Mouse (Mus musculus) spleen, postnatal 14 days (tissue): Measurements from ENCODE around the gene Gfod2.

ENCODE experiments used
- DNase-seq, 2 experiments: peaks; one replicate each; pipeline ENCODE4 v3.0.0; 2021 to 2022; ENCODE audit warnings: low spot score in 2 of 2

The Gfod2 gene

DNA sequence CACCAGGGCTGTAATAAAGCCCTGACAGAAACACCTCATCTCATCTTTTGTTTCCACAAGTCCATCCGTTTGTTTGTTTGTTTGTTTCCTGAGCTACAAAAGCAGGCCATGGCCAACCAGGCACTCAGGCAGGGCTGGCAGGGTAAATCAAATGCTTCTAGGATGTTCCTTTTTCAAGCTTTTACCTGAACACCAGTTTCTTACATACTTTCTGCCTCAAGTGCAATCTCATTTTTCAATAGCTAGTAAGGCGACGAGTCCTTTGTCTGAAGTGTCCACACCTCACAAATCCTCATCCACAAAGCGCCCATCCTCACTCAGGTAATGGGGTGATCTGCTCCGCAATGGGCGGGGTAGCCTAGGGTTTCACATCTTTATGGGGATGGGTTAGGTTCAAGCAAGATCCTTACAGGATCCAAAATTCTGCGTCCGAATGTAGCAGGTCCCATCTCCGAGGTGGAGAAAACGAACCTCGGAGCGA is 628 bp downstream of the Gfod2 start:
- DNase-seq: no peak

DNA sequence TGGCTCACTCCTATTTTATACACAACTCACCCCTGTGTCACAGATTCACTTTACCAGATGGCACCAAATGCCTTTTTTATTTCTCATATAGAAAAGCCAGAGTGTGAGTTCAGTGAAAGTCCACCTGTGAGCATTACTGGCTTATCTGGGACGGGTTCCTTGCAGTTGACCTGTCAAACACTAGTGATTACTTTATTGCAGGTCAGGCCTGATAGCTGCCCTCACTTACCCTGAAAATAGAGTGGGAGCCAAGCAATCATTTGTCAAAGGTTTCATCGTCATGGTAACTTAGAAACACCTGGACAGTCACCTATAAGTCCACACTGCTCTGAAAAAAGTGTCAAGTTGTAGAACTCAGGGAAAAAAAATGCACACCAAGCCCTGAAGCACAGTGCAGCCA is 3.8 kb downstream of the Gfod2 start:
- DNase-seq: no peak

DNA sequence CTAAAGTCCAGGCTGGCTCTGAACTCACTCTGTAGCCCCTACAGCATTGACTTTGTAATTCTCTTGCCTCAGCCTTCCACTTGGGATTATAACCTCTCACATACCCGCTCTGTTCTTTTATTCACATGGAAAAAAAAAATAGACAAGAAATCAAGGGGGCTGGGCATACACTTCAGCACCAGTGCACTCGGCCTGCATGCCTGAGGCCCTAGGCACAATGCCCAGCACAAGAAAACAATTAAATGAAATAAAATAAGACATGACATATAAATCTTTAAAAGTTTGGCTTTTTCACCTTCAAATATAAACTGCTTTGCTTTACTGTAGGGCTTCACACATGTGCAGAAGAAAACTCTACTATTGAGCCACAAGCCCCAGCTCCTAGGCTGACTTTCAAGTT is 4.5 kb downstream of the Gfod2 start:
- no peak for DNase-seq

DNA sequence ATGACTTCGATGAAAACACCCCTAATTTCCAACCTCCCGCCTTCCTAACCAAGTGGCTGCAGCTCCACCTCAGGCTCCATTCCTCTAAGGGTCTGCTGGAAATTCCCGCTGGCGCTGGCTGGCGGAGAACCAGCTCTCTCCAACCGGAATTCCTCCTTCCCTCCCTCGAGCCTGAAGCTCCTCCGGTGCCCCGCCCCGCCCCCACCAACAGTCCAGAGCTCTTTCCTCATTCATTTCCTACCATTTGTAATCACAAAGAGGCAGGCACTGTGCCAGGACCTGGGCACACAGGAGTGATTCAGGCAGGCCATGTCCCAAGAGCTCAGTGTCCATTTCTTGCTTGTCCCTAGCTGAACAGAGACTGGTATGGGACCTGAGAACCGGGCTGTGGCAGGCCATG is 7.9 kb downstream of the Gfod2 start:
- DNase-seq: no peak

DNA sequence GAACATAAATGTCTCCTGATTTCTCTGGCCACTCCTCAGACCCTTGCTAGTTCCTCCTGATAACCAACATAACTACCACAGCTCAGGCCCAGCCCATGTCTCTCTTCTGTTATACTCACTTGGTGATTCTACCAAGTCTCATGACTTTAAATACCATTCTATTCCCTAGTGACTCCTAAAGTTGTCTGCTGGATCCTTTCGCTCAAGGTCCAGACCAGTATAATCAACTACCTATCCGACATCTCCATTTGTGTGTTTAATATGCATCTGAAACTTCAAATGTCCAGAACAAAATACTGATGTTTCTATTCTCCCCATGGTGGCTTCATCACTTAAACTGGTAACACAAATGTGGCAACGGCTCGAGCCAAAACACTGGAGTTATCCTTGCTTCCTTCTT is 15.2 kb downstream of the Gfod2 start:
- DNase-seq: no peak

DNA sequence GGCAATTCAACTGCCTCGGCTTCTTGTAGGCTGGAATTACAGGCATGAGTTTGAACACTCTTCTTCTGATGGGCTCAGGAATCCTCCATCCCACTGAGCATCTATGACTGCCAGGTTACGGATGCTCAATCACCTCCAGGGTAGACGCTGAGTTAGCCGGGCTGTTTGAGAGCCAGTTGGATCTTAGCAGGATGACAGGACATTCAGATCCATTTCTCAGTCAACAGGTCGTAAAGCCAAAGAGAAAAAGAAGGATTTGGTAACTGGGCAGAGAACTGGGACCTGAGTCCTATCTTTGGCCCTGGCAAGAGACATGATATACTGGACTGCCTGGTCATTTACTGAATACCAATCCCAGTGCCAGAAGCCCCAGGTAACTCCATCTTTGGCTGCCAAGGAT is 19.2 kb downstream of the Gfod2 start:
- DNase-seq: no peak

DNA sequence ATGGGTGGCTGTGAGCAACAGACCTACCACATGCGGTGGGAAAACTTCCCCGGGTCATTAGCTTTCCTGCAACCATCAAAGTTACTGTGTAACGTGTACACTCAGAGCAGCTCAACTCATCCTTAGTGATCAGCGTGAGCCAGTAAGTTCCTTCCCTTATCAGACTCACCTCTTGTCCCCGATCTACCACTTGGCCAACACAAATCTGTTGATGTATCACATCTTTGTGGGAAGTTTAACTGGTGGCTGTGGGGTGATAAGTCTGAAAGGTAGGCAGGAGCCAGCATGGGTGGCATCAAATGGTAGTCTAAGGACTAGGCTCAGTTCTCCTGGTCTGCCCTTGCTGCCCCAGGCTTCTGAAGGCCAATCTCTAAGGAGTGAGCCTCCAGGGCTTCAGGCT is 26.3 kb downstream of the Gfod2 start:
- no peak for DNase-seq

DNA sequence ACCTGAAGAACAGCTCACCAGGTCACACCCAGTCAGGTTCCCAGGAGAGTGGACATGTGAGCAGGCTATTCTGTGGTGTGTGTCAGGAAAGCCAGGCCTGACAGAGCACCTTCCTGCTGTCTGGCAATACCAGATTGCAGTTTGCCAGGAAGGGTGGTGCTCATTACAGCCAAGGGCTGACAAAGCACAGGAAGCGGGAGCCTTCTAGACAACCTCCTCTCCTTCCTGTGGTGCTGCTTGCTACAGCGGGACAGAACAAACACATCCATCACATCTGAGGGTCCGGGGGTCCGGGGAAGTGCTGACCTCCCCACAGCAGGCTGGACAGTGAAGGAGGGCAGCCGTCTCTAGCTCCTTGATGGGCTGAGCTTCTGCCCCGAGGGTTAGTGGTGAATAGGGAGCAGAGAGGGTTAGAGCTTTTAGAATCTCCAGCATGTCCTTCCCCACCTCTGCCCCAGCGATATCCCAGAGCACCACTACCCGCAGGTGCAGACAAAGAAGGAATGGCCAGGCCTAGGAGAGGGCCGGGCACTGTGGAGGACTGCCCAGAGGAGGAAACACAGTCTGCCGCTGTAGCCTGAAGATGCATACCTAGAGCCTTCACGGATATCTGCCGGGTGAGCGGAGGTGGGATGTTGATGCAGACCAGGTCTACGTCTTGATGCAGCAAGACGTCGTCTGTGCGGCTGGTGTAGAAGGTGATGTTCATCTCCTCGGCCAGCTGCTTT is 30.9 kb downstream of the Gfod2 start:
- no peak for DNase-seq

DNA sequence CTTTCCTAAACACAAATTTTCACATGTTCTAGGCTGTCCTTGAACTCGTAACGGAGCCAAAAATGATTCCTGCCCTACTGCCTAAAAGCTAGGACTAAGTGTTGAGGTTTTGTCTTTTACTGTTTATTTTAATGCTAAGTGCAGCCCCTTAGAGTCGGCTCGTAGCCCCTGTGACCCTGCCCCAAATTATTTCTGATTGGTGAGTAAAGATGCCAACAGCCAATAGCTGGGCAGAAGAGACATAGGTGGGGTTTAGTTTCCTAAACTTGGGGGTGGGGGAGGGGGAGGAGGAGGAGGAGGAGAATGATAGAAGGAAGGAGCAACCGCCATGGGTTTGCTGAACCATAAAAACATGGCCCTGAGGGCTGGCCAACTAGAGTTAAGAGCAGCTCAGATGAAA is 32.7 kb downstream of the Gfod2 start:
- DNase-seq: no peak

DNA sequence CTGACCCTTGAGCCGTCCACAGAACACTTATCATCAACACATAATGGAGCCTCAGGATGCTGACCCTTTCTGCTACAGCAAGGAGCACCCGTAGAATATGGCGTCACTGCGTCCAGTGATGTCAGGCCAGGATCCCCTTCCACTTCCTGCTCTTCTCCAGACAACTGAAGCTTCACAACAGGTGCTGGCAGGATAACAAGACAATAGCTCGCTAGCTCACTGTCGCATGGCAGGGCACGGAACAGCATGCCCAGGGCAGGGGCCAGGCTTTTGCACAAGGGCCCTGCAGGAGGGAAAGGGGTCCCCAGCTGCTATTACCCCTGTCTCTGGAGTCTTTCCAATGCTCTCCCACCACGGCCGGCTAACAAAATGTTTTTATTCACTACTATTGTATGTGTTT is 35.6 kb downstream of the Gfod2 start:
- DNase-seq: no peak

DNA sequence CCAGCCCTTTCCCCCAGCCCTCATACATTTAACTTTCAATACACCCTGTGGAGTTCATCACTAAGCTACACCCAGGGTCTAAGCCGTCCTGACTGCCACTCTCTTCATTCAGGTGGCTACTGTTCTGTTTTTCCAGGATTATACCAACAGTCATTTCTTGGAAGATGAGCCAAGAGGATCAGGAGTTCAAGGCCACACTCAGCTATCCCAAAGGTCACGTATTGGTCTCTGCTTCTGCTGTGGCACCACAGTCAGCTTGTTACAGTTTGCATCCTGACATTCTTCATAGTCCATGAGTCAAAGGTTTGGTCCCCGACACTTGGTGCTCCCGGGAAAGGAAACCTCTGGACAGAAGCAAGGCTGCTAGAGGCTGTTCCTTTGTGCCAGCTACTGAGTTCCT is 38.8 kb downstream of the Gfod2 start:
- DNase-seq: no peak

DNA sequence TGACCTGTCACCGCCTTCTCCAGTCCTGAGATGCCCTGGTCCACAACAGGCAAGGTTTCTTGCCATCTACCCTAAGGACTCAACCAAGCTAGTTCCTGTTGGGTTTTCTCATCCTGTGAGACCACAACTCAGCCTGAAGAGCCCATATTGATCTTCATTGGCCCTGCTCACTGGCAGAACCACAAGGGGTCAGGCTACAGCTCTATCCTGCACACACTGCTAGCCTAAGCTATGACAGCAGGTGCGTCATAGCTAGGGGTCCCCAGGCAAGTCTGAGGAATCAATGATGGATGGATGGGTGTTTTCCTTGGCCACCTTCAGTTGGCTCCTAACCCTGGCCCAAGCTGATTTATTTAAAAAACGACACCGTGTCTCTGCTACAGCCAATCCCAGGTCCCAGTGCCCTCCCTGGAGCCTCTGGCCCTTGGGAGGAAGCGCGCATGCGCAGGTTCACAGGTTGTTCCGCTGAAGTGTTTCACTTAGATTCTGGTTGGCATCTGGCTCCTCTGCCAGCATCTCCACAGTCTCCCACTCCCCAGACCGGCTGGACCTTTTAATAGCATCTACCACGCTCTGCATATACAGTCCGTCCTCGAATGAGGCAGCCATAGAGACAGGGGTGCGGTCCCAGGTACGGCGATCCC is 42.0 kb downstream of the Gfod2 start:
- no peak for DNase-seq

DNA sequence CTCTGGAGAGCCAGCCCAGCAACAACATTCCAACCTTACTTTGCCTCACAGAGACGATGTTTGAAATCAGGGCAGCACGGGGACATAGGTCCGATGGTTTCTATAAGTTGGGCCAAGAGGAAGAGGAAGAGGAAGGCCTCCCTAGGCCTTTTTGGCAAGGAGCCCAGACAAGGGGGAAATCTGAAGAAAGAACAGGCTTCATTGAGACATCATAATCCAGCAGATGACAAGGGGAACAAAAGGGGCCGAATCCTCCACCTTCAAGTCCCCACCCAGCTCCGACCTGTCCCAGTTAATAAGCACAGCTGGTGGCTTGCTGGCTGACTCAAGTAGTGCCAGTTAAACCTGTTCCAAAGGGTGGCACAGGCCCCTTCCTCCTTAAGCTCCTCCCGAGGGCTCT is 43.4 kb downstream of the Gfod2 start:
- DNase-seq: no peak

DNA sequence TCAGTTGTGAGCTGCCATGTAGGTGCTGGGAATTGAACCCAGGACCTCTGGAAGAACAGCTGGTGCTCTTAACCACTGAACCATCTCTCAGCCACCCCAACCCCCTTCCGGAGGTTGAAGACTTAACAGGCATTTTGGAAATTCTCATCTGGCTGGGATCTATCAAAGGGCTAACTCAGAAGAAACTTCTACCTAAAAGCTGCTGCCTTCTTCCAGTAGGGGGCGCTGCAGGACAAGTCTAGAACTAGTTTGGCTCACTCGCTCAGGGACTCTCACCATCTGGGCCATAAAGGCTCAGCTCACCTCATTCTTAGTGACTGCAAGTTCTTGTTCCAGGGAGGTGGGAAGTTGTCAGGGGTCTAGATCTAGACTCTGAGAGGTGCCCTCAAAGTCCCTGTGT is 44.3 kb downstream of the Gfod2 start:
- peak; percentile 80 to 88 for DNase-seq

DNA sequence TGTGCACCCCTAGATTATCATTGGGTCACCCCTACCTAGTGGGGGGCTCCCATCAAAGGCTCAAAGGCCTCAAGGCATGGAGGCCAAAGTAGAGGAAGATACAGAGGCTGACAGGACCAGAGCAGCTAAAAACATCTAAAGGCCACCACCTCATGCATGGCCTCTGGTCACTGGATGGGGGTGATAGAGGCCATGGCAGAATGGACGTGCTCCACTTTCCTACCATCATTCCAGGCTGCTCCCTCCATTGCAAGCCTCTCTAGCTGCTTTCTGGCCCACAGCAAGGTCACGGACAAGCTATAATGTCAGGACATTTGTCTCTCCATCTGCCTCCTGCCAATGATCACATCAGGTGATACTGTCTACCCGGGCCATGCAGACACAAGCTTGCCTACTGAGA is 46.2 kb downstream of the Gfod2 start:
- DNase-seq: no peak

DNA sequence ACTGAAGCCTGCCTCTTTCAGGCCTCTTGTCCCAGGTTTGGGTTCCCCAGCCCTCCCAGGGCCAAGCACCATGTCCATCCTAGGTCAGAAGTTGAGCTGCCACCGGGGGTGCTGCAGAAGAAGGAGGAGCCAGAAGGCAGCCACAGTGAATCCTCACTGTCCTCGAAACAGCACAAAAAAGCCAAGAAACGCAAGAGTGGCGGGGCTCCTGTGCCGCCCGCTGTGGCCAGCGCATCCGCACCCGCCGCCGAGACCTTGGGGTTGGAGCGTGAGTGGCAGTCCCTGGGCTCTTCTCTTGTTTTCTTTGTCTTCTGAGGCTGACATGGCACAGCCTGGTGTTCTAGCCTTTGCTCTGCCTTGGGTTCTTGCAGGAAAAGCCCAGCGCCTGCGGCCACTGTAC is 49.1 kb downstream of the Gfod2 start:
- DNase-seq: no peak

DNA sequence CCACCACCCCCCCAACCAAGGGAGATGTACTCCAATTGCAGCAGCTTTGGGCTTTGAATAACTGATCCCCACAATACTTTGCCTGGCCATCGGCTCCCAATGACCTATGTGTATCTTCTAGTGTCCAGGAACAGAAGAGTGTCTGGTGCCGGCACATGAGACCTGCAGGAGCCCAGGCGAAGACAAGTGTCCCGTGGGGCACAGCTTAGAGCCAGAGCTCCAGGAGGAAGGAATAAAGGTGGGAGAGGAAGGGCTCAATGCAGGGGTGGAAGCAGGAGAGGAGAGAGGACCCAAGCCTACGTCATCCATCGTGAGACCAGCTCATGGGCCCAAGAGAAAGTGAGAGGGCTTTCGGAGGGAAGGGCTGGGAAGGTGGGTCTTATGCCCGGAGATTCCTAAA is 49.8 kb downstream of the Gfod2 start:
- no peak for DNase-seq

DNA sequence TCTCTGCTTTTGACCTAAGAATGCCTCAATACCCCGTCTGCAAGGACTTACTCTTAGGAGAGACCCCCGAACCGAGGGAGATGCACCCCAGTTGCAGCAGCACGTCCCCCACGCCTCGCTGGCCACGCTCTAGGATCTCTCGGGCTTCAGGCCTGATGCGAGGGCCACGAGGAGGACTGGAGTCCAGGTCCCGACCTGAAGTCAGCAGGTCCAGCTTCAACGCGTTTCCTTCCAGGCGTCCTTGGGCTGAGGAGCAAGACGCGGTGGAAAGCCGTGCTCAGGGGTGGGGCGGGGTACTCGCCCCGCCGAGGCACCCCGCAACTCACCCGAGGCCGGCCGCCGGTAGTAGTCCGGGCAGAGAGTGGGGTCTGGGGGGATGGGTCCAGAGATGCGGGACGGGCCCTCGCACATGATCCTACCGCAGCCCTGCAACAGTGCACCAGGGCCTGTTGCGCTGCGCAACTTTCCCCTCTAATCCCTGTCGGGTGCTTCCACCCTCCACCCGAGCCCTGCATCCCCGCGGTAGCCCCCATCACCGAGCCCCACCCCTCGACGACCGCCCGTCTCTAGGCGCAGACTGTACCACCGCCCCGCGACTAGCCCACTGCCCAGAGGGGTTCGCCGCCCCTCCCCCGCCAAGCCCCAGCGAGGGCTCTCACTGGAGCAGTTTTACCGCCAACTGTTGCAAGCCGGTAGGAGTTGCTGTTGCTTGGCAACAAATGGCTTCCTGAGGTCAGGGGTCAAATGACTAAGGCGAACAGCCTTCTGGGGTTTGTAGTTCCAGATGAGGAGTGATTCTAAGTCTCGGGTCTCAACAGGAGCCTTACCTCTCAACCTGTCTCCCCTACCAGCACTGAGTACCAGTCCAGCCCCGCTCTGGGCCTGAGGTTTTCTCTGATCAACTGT is 50.7 kb downstream of the Gfod2 start, which contains the start of the genes 4933405L10Rik and Enkd1:
Gene 4933405L10Rik (plus strand): TSS at position 158 of the 906 bp plus-strand sequence.
Gene Enkd1 (minus strand): TSS at position 713 of the 906 bp plus-strand sequence.
- peak; percentile 55 to 76 for DNase-seq

DNA sequence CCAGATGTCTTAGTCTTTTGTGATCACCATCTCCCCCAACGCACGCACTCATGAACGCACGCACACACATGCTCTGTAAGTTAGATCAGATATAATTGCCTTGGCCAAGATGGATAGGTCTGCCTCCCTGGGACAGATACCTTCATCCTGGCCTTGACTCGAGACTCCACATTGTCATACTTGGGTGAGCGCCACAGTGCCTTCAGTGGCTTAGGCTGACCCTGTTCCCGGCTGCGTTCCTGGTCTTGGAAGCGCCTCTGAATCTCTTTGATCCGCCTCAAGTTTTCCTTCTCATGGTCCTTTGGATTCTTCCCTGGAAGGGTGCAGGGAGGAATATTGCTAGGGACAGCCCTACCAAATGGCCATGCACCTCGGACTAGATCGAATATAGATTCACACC is 52.0 kb downstream of the Gfod2 start:
- DNase-seq: no peak

DNA sequence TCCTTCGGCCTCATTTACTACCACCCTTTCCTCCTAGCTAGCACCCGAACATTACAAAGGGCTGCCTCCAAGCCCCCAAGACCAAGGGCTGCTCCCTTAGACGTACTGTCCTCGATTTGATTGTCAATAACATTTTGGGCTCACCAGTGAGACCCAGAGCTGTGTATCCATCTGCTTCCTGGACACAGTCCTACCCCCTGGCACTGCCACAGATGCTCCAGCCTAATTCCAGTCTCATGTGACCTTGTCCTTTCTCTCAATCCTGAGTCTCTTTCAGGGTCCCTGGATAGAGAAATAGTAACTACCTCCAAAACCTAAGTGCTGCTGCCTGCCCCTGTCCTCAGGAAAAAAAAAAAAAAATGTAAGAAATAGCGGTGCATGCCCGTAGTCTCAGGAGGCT is 53.5 kb downstream of the Gfod2 start:
- no peak for DNase-seq

DNA sequence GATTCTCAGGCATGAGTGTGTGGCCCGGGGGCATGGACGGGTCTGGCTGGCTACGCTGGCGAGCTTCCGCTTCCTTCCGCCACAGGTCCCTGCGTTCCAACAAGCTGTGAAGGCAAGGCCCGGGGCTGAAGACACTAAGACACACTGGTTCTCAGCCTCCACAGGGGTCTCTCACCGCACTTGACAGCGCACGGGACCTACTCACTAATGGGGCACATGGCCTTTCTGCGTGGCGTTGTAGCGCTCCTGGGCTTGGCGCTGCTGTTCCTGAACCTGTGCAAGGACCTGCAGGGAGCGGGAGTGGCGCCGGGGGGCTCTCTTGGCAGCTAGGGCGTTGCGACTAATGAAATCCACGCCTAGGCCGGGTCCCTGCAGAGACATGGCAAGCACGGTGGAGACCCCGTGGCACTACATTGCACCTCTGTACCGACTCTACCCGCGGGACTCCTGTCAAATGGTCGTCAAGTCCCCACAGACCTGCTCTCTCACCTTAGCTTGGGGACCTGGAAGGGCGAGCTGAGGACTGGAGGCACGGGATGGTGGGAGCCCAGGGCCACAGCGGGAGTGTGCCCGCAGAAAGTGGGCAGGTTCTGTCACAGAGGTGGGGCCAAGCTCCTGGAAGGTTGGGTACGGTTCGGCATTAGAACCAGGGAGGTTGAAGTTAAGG is 54.2 kb downstream of the Gfod2 start:
- no peak for DNase-seq
